Mouse (Mus musculus): Measurements from ENCODE around the gene Akap13. TPM values are rescaled to one million over a fixed set of nuclear protein-coding genes. Genes with fewer than 3 reads are reported as not detected.

The Akap13 gene
- total and polyA plus RNA-seq, 2 experiments from 2014 or later = 34.2 to 113 TPM

DNA sequence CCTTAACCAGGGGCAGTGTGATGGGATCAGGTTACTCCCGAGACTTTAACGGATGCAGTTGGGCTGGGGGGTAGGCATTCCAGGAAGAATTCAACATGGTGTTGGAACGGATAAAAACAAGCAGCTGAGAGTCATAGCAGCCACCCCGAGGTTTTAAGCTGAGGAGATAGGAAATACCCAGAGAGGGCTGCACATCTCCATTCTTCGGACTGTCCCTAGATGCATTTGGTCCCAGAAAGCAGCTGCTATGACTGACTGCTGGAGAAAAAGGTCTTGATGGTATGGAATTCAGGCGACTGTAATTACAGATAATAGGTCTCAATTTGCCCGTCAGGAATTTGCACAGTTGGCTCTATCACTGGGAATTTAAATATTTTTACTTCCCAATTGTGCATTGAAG lies 31.2 kb upstream of the Akap13 start:
- TF ChIP-seq CTCF (IDR thresholded peaks at IDR 0.05; ENCODE audit: low read depth) = no peak
- TF ChIP-seq EP300 (IDR thresholded peaks at IDR 0.05; ENCODE audit: low read depth) = no peak
- no peaks in the 10 kb centered on the region for H3K27me3 ChIP-seq (ENCODE audit: control insufficient read depth, insufficient read depth, low read length)
- H3K9ac ChIP-seq (replicated peaks; ENCODE audit: low read depth, low read length) = no peak overlapping the region
- H3K27ac ChIP-seq (ENCODE audit: low read depth) = no peak overlapping the region
- H3K4me1 ChIP-seq (ENCODE audit: control insufficient read depth, insufficient read depth) = no peaks in the 10 kb centered on the region
- 41% methylated on average over 7 of the region's 7 CpGs for WGBS
- H3K9me3 ChIP-seq (replicated peaks; ENCODE audit: control insufficient read depth, low read length) = no peaks in the 10 kb centered on the region
- no peak overlapping the region for H3K4me3 ChIP-seq (ENCODE audit: low read depth, low read length)
- no peak for ATAC-seq (ENCODE audit: insufficient read depth, low read depth)
- H3K36me3 ChIP-seq (replicated peaks; ENCODE audit: control insufficient read depth, insufficient read depth, low read length) = no peaks in the 10 kb centered on the region
- no peak for DNase-seq (ENCODE audit: low spot score)
- no peak overlapping the region for H3K4me2 ChIP-seq (ENCODE audit: low read depth, low read length)

DNA sequence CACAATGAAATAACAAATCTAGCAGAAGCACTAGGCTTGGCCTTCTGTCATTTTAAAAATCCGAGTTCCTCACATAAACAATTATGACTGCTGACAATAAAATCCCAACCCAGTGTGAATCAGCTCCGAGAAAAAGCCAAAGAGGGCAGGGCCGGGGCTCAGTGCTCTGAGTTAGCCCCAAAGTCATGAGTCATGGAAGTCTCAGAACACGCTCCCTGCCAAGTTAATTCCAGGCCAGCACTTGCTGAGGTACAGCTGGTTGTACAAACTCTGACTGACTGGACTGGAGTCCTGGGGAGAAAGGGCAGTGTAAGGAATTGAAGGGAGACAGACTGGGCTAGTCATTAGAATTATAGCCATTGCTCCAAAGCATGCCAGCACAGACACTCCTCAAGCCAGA lies 28.0 kb upstream of the Akap13 start:
- Histone ChIP-seq H3K4me1 (ENCODE audit: control insufficient read depth, insufficient read depth) (peaks cover 13% of the 10 kb centered on the region), H3K9ac (replicated peaks; ENCODE audit: low read depth, low read length) (no peak overlapping the region), H3K27me3 (ENCODE audit: control insufficient read depth, insufficient read depth, low read length) (no peaks in the 10 kb centered on the region), H3K4me2 (ENCODE audit: low read depth, low read length) (no peak overlapping the region), H3K36me3 (replicated peaks; ENCODE audit: control insufficient read depth, insufficient read depth, low read length) (no peaks in the 10 kb centered on the region), H3K27ac (ENCODE audit: low read depth) (peak overlapping the region; percentile 19; the same call in 1 of the 2 replicates), H3K9me3 (replicated peaks; ENCODE audit: control insufficient read depth, low read length) (no peaks in the 10 kb centered on the region), H3K4me3 (ENCODE audit: low read depth, low read length) (no peak overlapping the region)
- WGBS = 29% methylated on average over 4 of the region's 4 CpGs
- peak; percentile 65; the same call in 1 of the 2 replicates for ATAC-seq (ENCODE audit: insufficient read depth, low read depth)
- TF ChIP-seq CTCF (IDR thresholded peaks at IDR 0.05; ENCODE audit: low read depth) (no peak), EP300 (IDR thresholded peaks at IDR 0.05; ENCODE audit: low read depth) (no peak)
- DNase-seq (ENCODE audit: low spot score) = peak; percentile 72

DNA sequence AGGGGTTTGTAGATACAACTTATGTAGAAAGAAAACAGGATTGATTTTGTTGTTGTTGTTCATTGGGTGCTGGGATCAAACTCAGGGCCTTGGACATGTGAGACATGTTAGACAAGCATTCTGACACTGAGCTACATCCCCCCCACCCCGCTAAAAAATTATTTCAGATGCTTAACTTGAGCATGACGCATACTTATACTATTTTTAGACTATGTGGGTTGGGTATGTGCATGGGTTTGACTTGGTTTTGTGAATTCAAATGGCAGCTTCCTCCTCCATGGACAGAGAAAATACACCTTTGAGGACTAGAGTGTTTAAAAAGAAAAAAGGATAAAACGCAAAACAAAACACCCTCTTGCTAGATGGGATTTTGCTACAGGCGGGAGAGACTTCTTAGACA lies 26.4 kb upstream of the Akap13 start:
- no peaks in the 10 kb centered on the region for H3K9me3 ChIP-seq (replicated peaks; ENCODE audit: control insufficient read depth, low read length)
- H3K36me3 ChIP-seq (replicated peaks; ENCODE audit: control insufficient read depth, insufficient read depth, low read length) = no peaks in the 10 kb centered on the region
- H3K9ac ChIP-seq (replicated peaks; ENCODE audit: low read depth, low read length) = no peak overlapping the region
- ATAC-seq (ENCODE audit: insufficient read depth, low read depth) (no peak), DNase-seq (ENCODE audit: low spot score) (no peak)
- no peak overlapping the region for H3K4me2 ChIP-seq (ENCODE audit: low read depth, low read length)
- no peaks in the 10 kb centered on the region for H3K27me3 ChIP-seq (ENCODE audit: control insufficient read depth, insufficient read depth, low read length)
- H3K27ac ChIP-seq (ENCODE audit: low read depth) = peak overlapping the region; percentile 77; the same call in 1 of the 2 replicates
- 55% methylated on average over 4 of the region's 4 CpGs for WGBS
- H3K4me3 ChIP-seq (ENCODE audit: low read depth, low read length) = no peak overlapping the region
- H3K4me1 ChIP-seq (ENCODE audit: control insufficient read depth, insufficient read depth) = peaks cover 13% of the 10 kb centered on the region
- TF ChIP-seq CTCF (IDR thresholded peaks at IDR 0.05; ENCODE audit: low read depth) (no peak), EP300 (IDR thresholded peaks at IDR 0.05; ENCODE audit: low read depth) (no peak)

DNA sequence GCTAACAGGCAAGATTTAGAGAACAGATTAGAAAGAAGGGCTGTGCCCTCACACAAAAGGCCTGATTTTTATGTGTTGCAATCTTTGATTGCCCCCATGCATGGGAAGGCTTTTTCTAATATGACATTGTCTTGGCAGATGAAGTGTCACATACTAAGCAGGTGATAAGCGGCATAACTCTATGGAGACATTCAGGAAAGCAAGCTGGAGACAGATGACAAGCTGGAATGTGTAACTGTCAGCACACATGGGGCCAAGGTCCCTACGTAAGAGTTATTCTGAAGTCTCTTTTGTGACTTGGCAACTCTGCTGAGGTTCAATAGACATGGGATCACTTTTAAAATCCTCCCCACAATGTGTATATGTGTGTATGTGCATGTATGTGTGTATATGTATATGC lies 24.8 kb upstream of the Akap13 start:
- Histone ChIP-seq H3K4me1 (ENCODE audit: control insufficient read depth, insufficient read depth) (peaks cover 13% of the 10 kb centered on the region), H3K9ac (replicated peaks; ENCODE audit: low read depth, low read length) (no peak overlapping the region), H3K9me3 (replicated peaks; ENCODE audit: control insufficient read depth, low read length) (no peaks in the 10 kb centered on the region), H3K36me3 (replicated peaks; ENCODE audit: control insufficient read depth, insufficient read depth, low read length) (no peaks in the 10 kb centered on the region), H3K4me2 (ENCODE audit: low read depth, low read length) (peak overlapping the region; percentile 18; the same call in 1 of the 2 replicates), H3K27ac (ENCODE audit: low read depth) (peak overlapping the region; percentile 77), H3K4me3 (ENCODE audit: low read depth, low read length) (no peak overlapping the region), H3K27me3 (ENCODE audit: control insufficient read depth, insufficient read depth, low read length) (no peaks in the 10 kb centered on the region)
- 22% methylated on average over 2 of the region's 2 CpGs for WGBS
- ATAC-seq (ENCODE audit: insufficient read depth, low read depth) (peak; percentile 90), DNase-seq (ENCODE audit: low spot score) (peak; percentile 88)
- TF ChIP-seq EP300 (IDR thresholded peaks at IDR 0.05; ENCODE audit: low read depth) (peak; percentile 87; the same call in 1 of the 2 replicates), CTCF (IDR thresholded peaks at IDR 0.05; ENCODE audit: low read depth) (no peak)

DNA sequence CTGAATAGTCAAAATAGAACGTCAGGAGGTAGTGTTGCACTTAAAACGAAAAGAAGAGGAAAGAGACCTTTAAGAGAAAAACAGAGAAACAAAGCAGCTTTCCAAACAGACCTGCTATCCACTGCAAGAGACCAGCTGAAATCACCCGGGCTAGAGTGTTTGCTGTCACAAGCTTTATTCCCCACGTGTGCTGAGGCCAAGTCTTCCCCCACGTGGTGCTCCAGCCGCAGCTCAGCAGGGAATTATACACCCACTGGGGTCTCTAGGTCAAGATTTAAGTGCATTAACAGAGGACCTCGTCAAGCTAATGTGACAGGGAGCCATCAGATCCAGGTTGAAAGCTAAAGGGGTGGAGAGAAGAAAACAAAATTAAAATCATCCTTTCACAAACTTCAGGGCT lies 24.3 kb upstream of the Akap13 start:
- H3K4me2 ChIP-seq (ENCODE audit: low read depth, low read length) = peak overlapping the region; percentile 18; the same call in 1 of the 2 replicates
- peak; percentile 59 for ATAC-seq (ENCODE audit: insufficient read depth, low read depth)
- WGBS = 12% methylated on average over 7 of the region's 7 CpGs

DNA sequence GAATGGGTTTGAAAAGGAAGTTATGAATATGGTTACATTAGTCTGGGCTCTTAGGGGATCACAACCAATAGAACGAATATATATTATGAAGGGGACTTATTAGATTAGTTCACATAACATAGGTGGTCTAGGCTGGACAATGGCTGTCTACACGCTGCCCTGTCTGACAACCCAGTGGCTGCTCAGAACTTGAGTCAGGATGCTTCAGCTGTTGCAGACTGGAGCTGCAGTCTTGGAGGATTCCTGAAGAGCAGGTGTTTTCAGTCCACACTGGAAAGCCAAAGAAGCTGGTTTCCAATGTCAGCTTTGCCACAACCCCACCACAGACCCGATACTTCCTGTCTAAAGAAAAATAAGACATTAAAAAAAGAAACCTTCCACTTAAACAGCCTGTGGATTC lies 23.3 kb upstream of the Akap13 start:
- WGBS = 72% methylated on average over 3 of the region's 3 CpGs
- TF ChIP-seq EP300 (IDR thresholded peaks at IDR 0.05; ENCODE audit: low read depth) (no peak), CTCF (IDR thresholded peaks at IDR 0.05; ENCODE audit: low read depth) (no peak)
- Histone ChIP-seq H3K4me2 (ENCODE audit: low read depth, low read length) (no peak overlapping the region), H3K4me3 (ENCODE audit: low read depth, low read length) (no peak overlapping the region), H3K36me3 (replicated peaks; ENCODE audit: control insufficient read depth, insufficient read depth, low read length) (no peaks in the 10 kb centered on the region), H3K9ac (replicated peaks; ENCODE audit: low read depth, low read length) (no peak overlapping the region), H3K4me1 (ENCODE audit: control insufficient read depth, insufficient read depth) (peaks cover 13% of the 10 kb centered on the region), H3K9me3 (replicated peaks; ENCODE audit: control insufficient read depth, low read length) (no peaks in the 10 kb centered on the region), H3K27ac (ENCODE audit: low read depth) (no peak overlapping the region), H3K27me3 (ENCODE audit: control insufficient read depth, insufficient read depth, low read length) (no peaks in the 10 kb centered on the region)
- ATAC-seq (ENCODE audit: insufficient read depth, low read depth) (no peak), DNase-seq (ENCODE audit: low spot score) (no peak)

More for the DNA sequence above, 24.3 kb upstream of the Akap13 start:
- Histone ChIP-seq H3K27me3 (ENCODE audit: control insufficient read depth, insufficient read depth, low read length) (no peaks in the 10 kb centered on the region), H3K4me3 (ENCODE audit: low read depth, low read length) (no peak overlapping the region), H3K27ac (ENCODE audit: low read depth) (peak overlapping the region; percentile 77), H3K9me3 (replicated peaks; ENCODE audit: control insufficient read depth, low read length) (no peaks in the 10 kb centered on the region), H3K36me3 (replicated peaks; ENCODE audit: control insufficient read depth, insufficient read depth, low read length) (no peaks in the 10 kb centered on the region), H3K4me1 (ENCODE audit: control insufficient read depth, insufficient read depth) (peaks cover 13% of the 10 kb centered on the region), H3K9ac (replicated peaks; ENCODE audit: low read depth, low read length) (no peak overlapping the region)
- no peak for DNase-seq (ENCODE audit: low spot score)
- no peak for TF ChIP-seq EP300 (IDR thresholded peaks at IDR 0.05; ENCODE audit: low read depth)
- no peak for TF ChIP-seq CTCF (IDR thresholded peaks at IDR 0.05; ENCODE audit: low read depth)

Data from heart, postnatal 0 days (tissue).